Mouse (Mus musculus): ENCODE results near the gene Cacng4.

GRCm38 (mm10) chr11:107799331-107799730, 5.0 kb upstream of the Cacng4 start:
- TF ChIP-seq CTCF (IDR thresholded peaks at IDR 0.05): no peak
- TF ChIP-seq EP300 (IDR thresholded peaks at IDR 0.05): no peak
